Comparison of ENCODE assay signal across 9 mouse cellular contexts in genomic region chr6:117908424-117908900, GRCm38 (mm10). TPM values are rescaled to one million over a fixed set of nuclear protein-coding genes. Genes with fewer than 3 reads are reported as not detected.
DNase-seq lines count a peak whose midpoint lies in the region; ATAC-seq and TF ChIP-seq lines count a peak whose summit lies in the region.
"Had no signal": no experiment of that assay in that cellular context is flagged by ENCODE, and none has a peak within 500 bp of the region (broad histone marks: within the 10 kb centered on the region; RNA-seq: fewer than 3 reads in every experiment).

No protein-coding gene starts in this region.

- WGBS in heart, embryonic 13.5 days, result under 1% methylated on average over 14 of the region's 14 CpGs
- WGBS in embryonic facial prominence, embryonic 10.5 days, result 2% methylated on average over 14 of the region's 14 CpGs
- under 1% methylated on average over 14 of the region's 14 CpGs for WGBS in intestine, embryonic 14.5 days
- WGBS in liver, postnatal 0 days (ENCODE audit: insufficient replicate concordance), result under 1% methylated on average over 14 of the region's 14 CpGs

- no peaks in the 10 kb centered on the region for H3K9me3 ChIP-seq in heart, embryonic 13.5 days
- no peaks in the 10 kb centered on the region for H3K9me3 ChIP-seq in embryonic facial prominence, embryonic 10.5 days
- no peaks in the 10 kb centered on the region for H3K9me3 ChIP-seq in intestine, embryonic 14.5 days (ENCODE audit: control insufficient read depth, low read length)
- H3K9me3 ChIP-seq in liver, postnatal 0 days (ENCODE audit: low read length), result no peaks in the 10 kb centered on the region

- DNase-seq in heart, postnatal 25 days (ENCODE audit: low spot score), result no peak
- peak; percentile 25 for DNase-seq in embryonic facial prominence, embryonic 10.5 days (ENCODE audit: low spot score)
- DNase-seq in intestine, embryonic 14.5 days (ENCODE audit: low spot score), result no peak
- DNase-seq in liver, postnatal 0 days, result no peak
- peak; percentile 46 for DNase-seq in thymus, postnatal 4 days
- no peak for DNase-seq in ovary, postnatal 36 days (ENCODE audit: low spot score)
- DNase-seq in lung, postnatal 4 days, result no peak

- no peaks in the 10 kb centered on the region for H3K27me3 ChIP-seq in heart, embryonic 13.5 days (replicated peaks)
- no peaks in the 10 kb centered on the region for H3K27me3 ChIP-seq in embryonic facial prominence, embryonic 10.5 days (replicated peaks; ENCODE audit: low read depth, poor library complexity, severe bottlenecking)
- H3K27me3 ChIP-seq in intestine, embryonic 14.5 days (replicated peaks; ENCODE audit: control insufficient read depth, insufficient read depth, low read length), result no peaks in the 10 kb centered on the region
- no peaks in the 10 kb centered on the region for H3K27me3 ChIP-seq in liver, postnatal 0 days (ENCODE audit: insufficient read depth, low read length)

- peak overlapping the region; percentile 92 for H3K27ac ChIP-seq in heart, embryonic 13.5 days (replicated peaks)
- H3K27ac ChIP-seq in embryonic facial prominence, embryonic 10.5 days (replicated peaks), result peak overlapping the region; percentile 98
- peak overlapping the region; percentile 96 for H3K27ac ChIP-seq in intestine, embryonic 14.5 days (ENCODE audit: low read depth)
- H3K27ac ChIP-seq in liver, postnatal 0 days (ENCODE audit: low read depth), result peak overlapping the region; percentile 99

- no peak for TF ChIP-seq CTCF in liver, postnatal 0 days (IDR thresholded peaks at IDR 0.05; ENCODE audit: low read depth)

- no peak for ATAC-seq in heart, embryonic 13.5 days (ENCODE audit: extremely low read depth, insufficient number of reproducible peaks, low FRiP score, low TSS enrichment)
- no peak for ATAC-seq in intestine, embryonic 14.5 days (replicated peaks; ENCODE audit: low FRiP score, low TSS enrichment, low read depth)
- no peak for ATAC-seq in liver, postnatal 0 days

- peak overlapping the region; percentile 90 for H3K4me2 ChIP-seq in heart, embryonic 13.5 days
- H3K4me2 ChIP-seq in intestine, embryonic 14.5 days (ENCODE audit: low read length), result peak overlapping the region; percentile 73
- peak overlapping the region; percentile 94 for H3K4me2 ChIP-seq in liver, postnatal 0 days (ENCODE audit: low read depth, low read length)

- peak overlapping the region; percentile 94 for H3K9ac ChIP-seq in heart, embryonic 13.5 days
- H3K9ac ChIP-seq in intestine, embryonic 14.5 days (ENCODE audit: low read length), result peak overlapping the region; percentile 98
- peak overlapping the region; percentile 99 for H3K9ac ChIP-seq in liver, postnatal 0 days (replicated peaks)

- peaks cover 45% of the 10 kb centered on the region for H3K4me1 ChIP-seq in heart, embryonic 13.5 days
- H3K4me1 ChIP-seq in embryonic facial prominence, embryonic 10.5 days, result peaks cover 26% of the 10 kb centered on the region
- H3K4me1 ChIP-seq in intestine, embryonic 14.5 days (replicated peaks; ENCODE audit: control insufficient read depth, insufficient read depth, low read length), result peaks cover 19% of the 10 kb centered on the region
- H3K4me1 ChIP-seq in liver, postnatal 0 days (ENCODE audit: insufficient read depth), result peaks cover 30% of the 10 kb centered on the region

- TF ChIP-seq EP300 in liver, postnatal 0 days (IDR thresholded peaks at IDR 0.05; ENCODE audit: low read depth), result no peak

- intact Hi-C loops in heart, postnatal 25 days (cut with DNase I), result loop anchor here (1.0 kb wide), 1 partner anchor 8 kb away; no protein-coding TSS in a partner anchor

- peak overlapping the region; percentile 80 for H3K4me3 ChIP-seq in heart, embryonic 13.5 days
- peak overlapping the region; percentile 100 for H3K4me3 ChIP-seq in embryonic facial prominence, embryonic 10.5 days
- H3K4me3 ChIP-seq in intestine, embryonic 14.5 days (ENCODE audit: low read depth, low read length), result peak overlapping the region; percentile 82
- H3K4me3 ChIP-seq in liver, postnatal 0 days (ENCODE audit: low read depth, low read length), result peak overlapping the region; percentile 98

- no peaks in the 10 kb centered on the region for H3K36me3 ChIP-seq in heart, embryonic 13.5 days
- H3K36me3 ChIP-seq in embryonic facial prominence, embryonic 10.5 days (replicated peaks), result no peaks in the 10 kb centered on the region
- no peaks in the 10 kb centered on the region for H3K36me3 ChIP-seq in intestine, embryonic 14.5 days (ENCODE audit: control insufficient read depth, insufficient read depth, low read length)
- H3K36me3 ChIP-seq in liver, postnatal 0 days (replicated peaks; ENCODE audit: insufficient read depth, low read length), result no peaks in the 10 kb centered on the region

RNA-seq across cellular contexts. Expression of gene Hnrnpf, which starts 8.3 kb away (rescaled TPM):
- 440 and 506 TPM in 2 replicates for polyA plus RNA-seq in heart, embryonic 13.5 days (2015; fragmentation: Nextera tagmentation; extraction: Ambion mirVana)
- 100 to 1,000 TPM; 192 to 213 TPM for total RNA-seq in heart, postnatal 25 days (2021)
- 874 and 878 TPM in 2 replicates for polyA plus RNA-seq in embryonic facial prominence, embryonic 10.5 days (2016; fragmentation: Nextera tagmentation; extraction: Ambion mirVana)
- 798 and 814 TPM in 2 replicates for polyA plus RNA-seq in intestine, embryonic 14.5 days (2014; fragmentation: Nextera tagmentation; extraction: Ambion mirVana)
- polyA plus RNA-seq in liver, postnatal 0 days (2015; fragmentation: Nextera tagmentation; extraction: Ambion mirVana), result 264 and 270 TPM in 2 replicates

RNA-seq across cellular contexts. Expression of gene Fxyd4, which starts 29.0 kb away (rescaled TPM):
- polyA plus RNA-seq in heart, embryonic 13.5 days (2015; fragmentation: Nextera tagmentation; extraction: Ambion mirVana), result 1.9 and 2.5 TPM in 2 replicates
- not detected for total RNA-seq in heart, postnatal 25 days (2021)
- polyA plus RNA-seq in embryonic facial prominence, embryonic 10.5 days (2016; fragmentation: Nextera tagmentation; extraction: Ambion mirVana), result 2.5 and 3.8 TPM in 2 replicates
- 1.7 and 3.2 TPM in 2 replicates for polyA plus RNA-seq in intestine, embryonic 14.5 days (2014; fragmentation: Nextera tagmentation; extraction: Ambion mirVana)
- 0.20 TPM in 1 of 2 replicates, not detected in the other for polyA plus RNA-seq in liver, postnatal 0 days (2015; fragmentation: Nextera tagmentation; extraction: Ambion mirVana)
- polyA plus RNA-seq: brain, embryonic 14.5 days had no signal

RNA-seq across cellular contexts. Expression of gene Zfp239, which starts 46.6 kb away (rescaled TPM):
- polyA plus RNA-seq in heart, embryonic 13.5 days (2015; fragmentation: Nextera tagmentation; extraction: Ambion mirVana), result 2.0 and 2.1 TPM in 2 replicates
- total RNA-seq in heart, postnatal 25 days (2021), result under 1 TPM; 0.16 to 0.25 TPM
- 13.1 and 13.6 TPM in 2 replicates for polyA plus RNA-seq in embryonic facial prominence, embryonic 10.5 days (2016; fragmentation: Nextera tagmentation; extraction: Ambion mirVana)
- polyA plus RNA-seq in intestine, embryonic 14.5 days (2014; fragmentation: Nextera tagmentation; extraction: Ambion mirVana), result 6.8 and 8.4 TPM in 2 replicates
- 0.86 and 1.1 TPM in 2 replicates for polyA plus RNA-seq in liver, postnatal 0 days (2015; fragmentation: Nextera tagmentation; extraction: Ambion mirVana)

Comparison
In these comparisons a context has a peak if more than half of its experiments do, and no peak if none do; other contexts are left out.
1. DNase-seq: peak in embryonic facial prominence, embryonic 10.5 days (single experiment) and thymus, postnatal 4 days (single experiment); none in heart, postnatal 25 days (single experiment), intestine, embryonic 14.5 days (single experiment), liver, postnatal 0 days (single experiment), ovary, postnatal 36 days (single experiment) and lung, postnatal 4 days (0 of 2).
2. Peak in every context shown above with its lines, with median percentiles within 50 percentile points of each other: H3K27ac ChIP-seq, H3K4me2 ChIP-seq, H3K4me3 ChIP-seq and H3K9ac ChIP-seq.